Mouse (Mus musculus) 3T3-L1 (cell line): Measurements from ENCODE around the gene Ptcd1.
A peak's percentile ranks its signal among the peaks of the same experiment; 100 is the strongest.
"Not testable (repeated sequence)": the region's sequence is repeated elsewhere in the genome, so short reads cannot be mapped to it uniquely, and the experiment has no call there.

Source experiments
- DNase-seq: peaks from one replicate; pipeline ENCODE4 v3.0.0-alpha.2; 2015; ENCODE audit warnings: low read depth, low spot score

The Ptcd1 gene

GRCm38 (mm10) chr5:145166536-145167305 lies at the start of gene Ptcd1, which contains the start of gene Cpsf4:
Ptcd1 (minus strand) TSS chr5:145167108.
Cpsf4 (plus strand) TSS chr5:145167213.
- peak; percentile 99 for DNase-seq

- DNase-seq, result peak; percentile 56
Observed at GRCm38 (mm10) chr5:145214679-145215078, 47.8 kb upstream of the Ptcd1 start.

GRCm38 (mm10) chr5:145213505-145213904 lies 46.6 kb upstream of the Ptcd1 start:
- DNase-seq, result no peak

- no peak for DNase-seq
Observed at GRCm38 (mm10) chr5:145212216-145212615, 45.3 kb upstream of the Ptcd1 start.

GRCm38 (mm10) chr5:145211340-145211739 lies 44.4 kb upstream of the Ptcd1 start:
- DNase-seq, result no peak

- not testable (repeated sequence) for DNase-seq
Observed at GRCm38 (mm10) chr5:145208391-145208790, 41.5 kb upstream of the Ptcd1 start.

- DNase-seq, result no peak
Observed at GRCm38 (mm10) chr5:145207954-145208353, 41.0 kb upstream of the Ptcd1 start.

- no peak for DNase-seq
Observed at GRCm38 (mm10) chr5:145207385-145207784, 40.5 kb upstream of the Ptcd1 start.

GRCm38 (mm10) chr5:145205041-145205440 lies 38.1 kb upstream of the Ptcd1 start:
- DNase-seq, result peak; percentile 72

GRCm38 (mm10) chr5:145203936-145204691 lies 37.2 kb upstream of the Ptcd1 start, which contains the start of gene Zkscan5:
Zkscan5 (plus strand) TSS chr5:145204562.
- DNase-seq, result peak; percentile 100

- peak; percentile 36 for DNase-seq
Observed at GRCm38 (mm10) chr5:145202446-145202845, 35.5 kb upstream of the Ptcd1 start.

- peak; percentile 94 for DNase-seq
Observed at GRCm38 (mm10) chr5:145201321-145201991, 34.5 kb upstream of the Ptcd1 start, which contains the start of gene Zkscan14. Zkscan14 (minus strand) TSS chr5:145201868.

GRCm38 (mm10) chr5:145200387-145200786 lies 33.5 kb upstream of the Ptcd1 start:
- no peak for DNase-seq

- DNase-seq, result no peak
Observed at GRCm38 (mm10) chr5:145191962-145192361, 25.1 kb upstream of the Ptcd1 start, which contains the start of gene Atp5j2. Atp5j2 (minus strand) TSS chr5:145192062.

GRCm38 (mm10) chr5:145190875-145191798 lies 24.2 kb upstream of the Ptcd1 start:
- peak; percentile 90 for DNase-seq

GRCm38 (mm10) chr5:145190373-145190772 lies 23.5 kb upstream of the Ptcd1 start:
- DNase-seq, result no peak

- DNase-seq, result no peak
Observed at GRCm38 (mm10) chr5:145189416-145189815, 22.5 kb upstream of the Ptcd1 start.

GRCm38 (mm10) chr5:145185244-145185643 lies 18.3 kb upstream of the Ptcd1 start:
- DNase-seq, result no peak

- no peak for DNase-seq
Observed at GRCm38 (mm10) chr5:145178461-145178980, 11.6 kb upstream of the Ptcd1 start.

GRCm38 (mm10) chr5:145167306-145167661 lies 376 bp upstream of the Ptcd1 start:
- DNase-seq, result no peak

- DNase-seq, result no peak
Observed at GRCm38 (mm10) chr5:145165184-145165583, 1.7 kb downstream of the Ptcd1 start.
